Mouse (Mus musculus) G1E (cell line): Measurements from ENCODE around the gene Plxnd1.

Experiments used
- CTCF ChIP-seq: IDR thresholded peaks from 2 replicates; pipeline ENCODE4 v1.5.1; 2012; ENCODE audit warnings: low read depth, low read length, inconsistent platforms, mixed read lengths
- GATA1 ChIP-seq: IDR thresholded peaks from 2 replicates; pipeline ENCODE4 v1.6.1; 2012; ENCODE audit warnings: borderline replicate concordance, low read length, inconsistent platforms, mixed read lengths
- GATA2 ChIP-seq: IDR thresholded peaks from 2 replicates; pipeline ENCODE4 v1.6.1; 2012; ENCODE audit warnings: low read depth, low read length, inconsistent platforms, borderline replicate concordance
- POLR2AphosphoS5 ChIP-seq: IDR thresholded peaks from 2 replicates; pipeline ENCODE4 v1.6.1; 2012; ENCODE audit warnings: low read depth, low read length, inconsistent platforms; ENCODE audit not compliant: insufficient replicate concordance
- TAL1 ChIP-seq: conservative IDR thresholded peaks from 2 replicates; pipeline ENCODE4 v1.6.1; 2012; ENCODE audit warnings: low read depth, low read length, inconsistent platforms, mixed read lengths

- no peak for TF ChIP-seq CTCF
- no peak for TF ChIP-seq GATA1
- no peak for TF ChIP-seq TAL1
- TF ChIP-seq GATA2 = no peak
- no peak for TF ChIP-seq POLR2AphosphoS5
Observed at GRCm38 (mm10) chr6:115969952-115970351, 24.9 kb downstream of the Plxnd1 start.
